Mouse (Mus musculus) midbrain, embryonic 15.5 days (tissue): ENCODE data around the gene Smu1. TPM values are rescaled to one million over a fixed set of nuclear protein-coding genes. Genes with fewer than 3 reads are reported as not detected.
"Not testable (repeated sequence)": the region's sequence is repeated elsewhere in the genome, so short reads cannot be mapped to it uniquely, and the experiment has no call there.

ENCODE experiments used
- ATAC-seq: fragments of 200-750 bp; cut with Nextera tagmentation; replicated peaks from 2 replicates; pipeline ENCODE4 v1.8.0; 2017; ENCODE audit warnings: moderate TSS enrichment
- H3K27ac ChIP-seq: fragments of 300-500 bp; sonication (generic); 2 replicates; pipeline ENCODE4 v1.5.1; 2015; ENCODE audit warnings: mild to moderate bottlenecking, inconsistent platforms
- H3K27me3 ChIP-seq: fragments of 300-500 bp; sonication (generic); replicated peaks from 2 replicates; pipeline ENCODE4 v1.6.1; 2015; ENCODE audit warnings: inconsistent platforms
- H3K36me3 ChIP-seq: fragments of 300-500 bp; sonication (generic); replicated peaks from 2 replicates; pipeline ENCODE4 v1.6.1; 2015; ENCODE audit warnings: inconsistent platforms
- H3K4me1 ChIP-seq: fragments of 300-500 bp; sonication (generic); 2 replicates; pipeline ENCODE4 v1.6.1; 2015; ENCODE audit warnings: inconsistent platforms
- H3K4me2 ChIP-seq: fragments of 300-500 bp; sonication (generic); 2 replicates; pipeline ENCODE4 v1.6.1; 2015; ENCODE audit warnings: inconsistent platforms, mild to moderate bottlenecking, moderate library complexity
- H3K4me3 ChIP-seq: fragments of 300-500 bp; sonication (generic); 2 replicates; pipeline ENCODE4 v1.5.1; 2015; ENCODE audit warnings: mild to moderate bottlenecking, inconsistent platforms
- H3K9ac ChIP-seq: fragments of 300-500 bp; sonication (generic); 2 replicates; pipeline ENCODE4 v1.6.1; 2015; ENCODE audit warnings: mild to moderate bottlenecking, inconsistent platforms
- H3K9me3 ChIP-seq: fragments of 300-500 bp; sonication (generic); 2 replicates; pipeline ENCODE4 v1.6.1; 2016; ENCODE audit warnings: inconsistent platforms
- WGBS: fragments of 180-500 bp; shearing (Covaris S2); methylation state at CpG from one replicate; pipeline ENCODE4 v1.1.7; 2015; ENCODE audit warnings: mixed read lengths; 5-methylcytosine and 5-hydroxymethylcytosine counted together
- polyA plus RNA-seq: library from polyadenylated mRNA; unstranded; fragments of >200 nt; fragmentation: Nextera tagmentation; extraction: Ambion mirVana; gene quantifications from 2 replicates; pipeline ENCODE4 v1.2.1, GENCODE M21; 2015

The Smu1 gene
- polyA plus RNA-seq: 118 and 120 TPM in 2 replicates

- H3K4me1 ChIP-seq: peaks cover 9% of the 10 kb centered on the region
- no peaks in the 10 kb centered on the region for H3K9me3 ChIP-seq
- H3K9ac ChIP-seq: peak within 1 kb of the TSS; percentile 68
- peak; percentile 99 for ATAC-seq
- H3K27ac ChIP-seq: peak within 1 kb of the TSS; percentile 71
- H3K36me3 ChIP-seq: peaks cover 12% of the 10 kb centered on the region
- H3K4me3 ChIP-seq: peak within 1 kb of the TSS; percentile 67
- peak within 1 kb of the TSS; percentile 70 for H3K4me2 ChIP-seq
- H3K27me3 ChIP-seq: peaks cover 10% of the 10 kb centered on the region; the same call in 1 of the 2 replicates
- under 1% methylated on average over 40 of the region's 40 CpGs for WGBS
These were observed at the start of gene Smu1 for GRCm38 (mm10) chr4:40757780-40758420. Gene Smu1, minus strand, starts transcription at chr4:40757923.

GRCm38 (mm10) chr4:40807382-40807781 is 49.7 kb upstream of the Smu1 start:
- Histone ChIP-seq H3K36me3 (0 out of 2 replicates have a peak, but pooled peaks cover 5% of the 10 kb centered on the region), H3K27ac (no peak overlapping the region), H3K27me3 (no peaks in the 10 kb centered on the region), H3K4me1 (no peaks in the 10 kb centered on the region), H3K9me3 (no peaks in the 10 kb centered on the region), H3K9ac (no peak overlapping the region), H3K4me2 (no peak overlapping the region), H3K4me3 (no peak overlapping the region)
- WGBS: 96% methylated on average over 4 of the region's 4 CpGs
- no peak for ATAC-seq

- Histone ChIP-seq H3K27ac (no peak overlapping the region), H3K4me1 (no peaks in the 10 kb centered on the region), H3K27me3 (no peaks in the 10 kb centered on the region), H3K36me3 (0 out of 2 replicates have a peak, but pooled peaks cover 5% of the 10 kb centered on the region), H3K4me3 (no peak overlapping the region), H3K4me2 (no peak overlapping the region), H3K9ac (no peak overlapping the region), H3K9me3 (no peaks in the 10 kb centered on the region)
- 79% methylated on average over 8 of the region's 8 CpGs for WGBS
- no peak for ATAC-seq
These were observed 47.7 kb upstream of the Smu1 start for GRCm38 (mm10) chr4:40805401-40805800.

GRCm38 (mm10) chr4:40802787-40803186 is 45.1 kb upstream of the Smu1 start:
- no peaks in the 10 kb centered on the region for H3K4me1 ChIP-seq
- H3K9ac ChIP-seq: no peak overlapping the region
- no peaks in the 10 kb centered on the region for H3K9me3 ChIP-seq
- no peak overlapping the region for H3K4me3 ChIP-seq
- no peak for ATAC-seq
- no peak overlapping the region for H3K27ac ChIP-seq
- 0 out of 2 replicates have a peak, but pooled peaks cover 5% of the 10 kb centered on the region for H3K36me3 ChIP-seq
- no peaks in the 10 kb centered on the region for H3K27me3 ChIP-seq
- no peak overlapping the region for H3K4me2 ChIP-seq
- 95% methylated on average over 3 of the region's 3 CpGs for WGBS

- WGBS: 92% methylated on average over 4 of the region's 4 CpGs
- Histone ChIP-seq H3K4me1 (no peaks in the 10 kb centered on the region), H3K4me3 (no peak overlapping the region), H3K27ac (no peak overlapping the region), H3K36me3 (0 out of 2 replicates have a peak, but pooled peaks cover 3% of the 10 kb centered on the region), H3K4me2 (no peak overlapping the region), H3K27me3 (no peaks in the 10 kb centered on the region), H3K9ac (no peak overlapping the region), H3K9me3 (no peaks in the 10 kb centered on the region)
- no peak for ATAC-seq
These were observed 44.2 kb upstream of the Smu1 start for GRCm38 (mm10) chr4:40801908-40802307.

GRCm38 (mm10) chr4:40800873-40801272 is 43.1 kb upstream of the Smu1 start:
- ATAC-seq: no peak
- Histone ChIP-seq H3K4me2 (no peak overlapping the region), H3K4me1 (no peaks in the 10 kb centered on the region), H3K9me3 (no peaks in the 10 kb centered on the region), H3K27me3 (no peaks in the 10 kb centered on the region), H3K36me3 (no peaks in the 10 kb centered on the region), H3K4me3 (no peak overlapping the region), H3K9ac (no peak overlapping the region), H3K27ac (no peak overlapping the region)
- 82% methylated on average over 3 of the region's 3 CpGs for WGBS

- H3K4me1 ChIP-seq, H3K27ac ChIP-seq, H3K9me3 ChIP-seq, H3K4me2 ChIP-seq, H3K4me3 ChIP-seq, H3K9ac ChIP-seq, H3K27me3 ChIP-seq, H3K36me3 ChIP-seq, ATAC-seq: not testable (repeated sequence)
- 91% methylated on average over 2 of the region's 2 CpGs for WGBS
These were observed 41.3 kb upstream of the Smu1 start for GRCm38 (mm10) chr4:40798833-40799555.

- no peak for ATAC-seq
- 83% methylated on average over 3 of the region's 3 CpGs for WGBS
- H3K9me3 ChIP-seq: no peaks in the 10 kb centered on the region
- H3K36me3 ChIP-seq: no peaks in the 10 kb centered on the region
- H3K4me1 ChIP-seq: no peaks in the 10 kb centered on the region
- H3K4me3 ChIP-seq: no peak overlapping the region
- no peak overlapping the region for H3K4me2 ChIP-seq
- H3K9ac ChIP-seq: no peak overlapping the region
- H3K27ac ChIP-seq: no peak overlapping the region
- H3K27me3 ChIP-seq: no peaks in the 10 kb centered on the region
These were observed 38.0 kb upstream of the Smu1 start for GRCm38 (mm10) chr4:40795761-40796160.

GRCm38 (mm10) chr4:40794320-40794719 is 36.6 kb upstream of the Smu1 start:
- H3K9ac ChIP-seq: no peak overlapping the region
- H3K36me3 ChIP-seq: no peaks in the 10 kb centered on the region
- no peaks in the 10 kb centered on the region for H3K9me3 ChIP-seq
- no peaks in the 10 kb centered on the region for H3K4me1 ChIP-seq
- no peak overlapping the region for H3K4me2 ChIP-seq
- no peak overlapping the region for H3K27ac ChIP-seq
- no peak for ATAC-seq
- no peak overlapping the region for H3K4me3 ChIP-seq
- H3K27me3 ChIP-seq: no peaks in the 10 kb centered on the region

- ATAC-seq: no peak
- H3K36me3 ChIP-seq: no peaks in the 10 kb centered on the region
- no peak overlapping the region for H3K4me2 ChIP-seq
- WGBS: 92% methylated on average over 4 of the region's 4 CpGs
- H3K4me3 ChIP-seq: no peak overlapping the region
- H3K27me3 ChIP-seq: no peaks in the 10 kb centered on the region
- H3K27ac ChIP-seq: no peak overlapping the region
- H3K9me3 ChIP-seq: no peaks in the 10 kb centered on the region
- H3K9ac ChIP-seq: no peak overlapping the region
- H3K4me1 ChIP-seq: no peaks in the 10 kb centered on the region
These were observed 33.5 kb upstream of the Smu1 start for GRCm38 (mm10) chr4:40791176-40791575.

GRCm38 (mm10) chr4:40786578-40786977 is 28.9 kb upstream of the Smu1 start:
- Histone ChIP-seq H3K4me1 (no peaks in the 10 kb centered on the region), H3K27ac (no peak overlapping the region), H3K36me3 (no peaks in the 10 kb centered on the region), H3K9me3 (no peaks in the 10 kb centered on the region), H3K27me3 (no peaks in the 10 kb centered on the region), H3K9ac (no peak overlapping the region), H3K4me2 (no peak overlapping the region), H3K4me3 (no peak overlapping the region)
- no peak for ATAC-seq
- WGBS: 62% methylated on average over 4 of the region's 4 CpGs

GRCm38 (mm10) chr4:40785620-40786166 is 28.0 kb upstream of the Smu1 start:
- Histone ChIP-seq H3K4me3 (no peak overlapping the region), H3K4me2 (no peak overlapping the region), H3K4me1 (no peaks in the 10 kb centered on the region), H3K27ac (no peak overlapping the region), H3K9ac (no peak overlapping the region), H3K27me3 (no peaks in the 10 kb centered on the region), H3K9me3 (no peaks in the 10 kb centered on the region), H3K36me3 (no peaks in the 10 kb centered on the region)
- 82% methylated on average over 9 of the region's 9 CpGs for WGBS
- ATAC-seq: no peak
